Mouse (Mus musculus): ENCODE data around the gene Pdia6. TPM values are rescaled to one million over a fixed set of nuclear protein-coding genes. Genes with fewer than 3 reads are reported as not detected.

The Pdia6 gene
- total and polyA plus RNA-seq, 2 experiments from 2014 or later: 76.3 to 194 TPM

- no peaks in the 10 kb centered on the region for H3K9me3 ChIP-seq (ENCODE audit: low read length)
- H3K4me1 ChIP-seq (ENCODE audit: insufficient read depth, low read length): peaks cover 3% of the 10 kb centered on the region; the same call in 1 of the 2 replicates
- H3K9ac ChIP-seq (replicated peaks; ENCODE audit: low read length): no peak overlapping the region
- H3K4me2 ChIP-seq (ENCODE audit: low read depth, low read length): no peak overlapping the region
- 54% methylated on average over 4 of the region's 4 CpGs for WGBS
- no peaks in the 10 kb centered on the region for H3K27me3 ChIP-seq (ENCODE audit: insufficient read depth, low read length)
- ATAC-seq: peak; percentile 74; the same call in 1 of the 2 replicates
- H3K27ac ChIP-seq: no peak overlapping the region
- H3K4me3 ChIP-seq (ENCODE audit: low read length): no peak overlapping the region
- no peaks in the 10 kb centered on the region for H3K36me3 ChIP-seq (ENCODE audit: insufficient read depth, low read length)
- no peak for TF ChIP-seq CTCF (IDR thresholded peaks at IDR 0.05; ENCODE audit: low read depth)
- peak; percentile 57 for DNase-seq (ENCODE audit: low spot score)
These were observed 38.4 kb upstream of the Pdia6 start for GRCm38 (mm10) chr12:17227903-17228302.

- no peaks in the 10 kb centered on the region for H3K9me3 ChIP-seq (ENCODE audit: low read length)
- no peaks in the 10 kb centered on the region for H3K27me3 ChIP-seq (ENCODE audit: insufficient read depth, low read length)
- H3K4me3 ChIP-seq (ENCODE audit: low read length): no peak overlapping the region
- no peak for ATAC-seq
- no peak for TF ChIP-seq CTCF (IDR thresholded peaks at IDR 0.05; ENCODE audit: low read depth)
- no peak overlapping the region for H3K9ac ChIP-seq (replicated peaks; ENCODE audit: low read length)
- H3K4me2 ChIP-seq (ENCODE audit: low read depth, low read length): no peak overlapping the region
- DNase-seq (ENCODE audit: low spot score): no peak
- H3K4me1 ChIP-seq (ENCODE audit: insufficient read depth, low read length): no peaks in the 10 kb centered on the region
- WGBS: 80% methylated on average over 5 of the region's 5 CpGs
- H3K36me3 ChIP-seq (ENCODE audit: insufficient read depth, low read length): no peaks in the 10 kb centered on the region
- no peak overlapping the region for H3K27ac ChIP-seq
These were observed 35.8 kb upstream of the Pdia6 start for GRCm38 (mm10) chr12:17230581-17230980.

- Histone ChIP-seq H3K36me3 (ENCODE audit: insufficient read depth, low read length) (no peaks in the 10 kb centered on the region), H3K27me3 (ENCODE audit: insufficient read depth, low read length) (no peaks in the 10 kb centered on the region), H3K27ac (no peak overlapping the region), H3K9me3 (ENCODE audit: low read length) (no peaks in the 10 kb centered on the region), H3K4me2 (ENCODE audit: low read depth, low read length) (no peak overlapping the region), H3K9ac (replicated peaks; ENCODE audit: low read length) (no peak overlapping the region), H3K4me1 (ENCODE audit: insufficient read depth, low read length) (no peaks in the 10 kb centered on the region), H3K4me3 (ENCODE audit: low read length) (no peak overlapping the region)
- ATAC-seq (no peak), DNase-seq (ENCODE audit: low spot score) (no peak)
- 84% methylated on average over 14 of the region's 14 CpGs for WGBS
- TF ChIP-seq CTCF (IDR thresholded peaks at IDR 0.05; ENCODE audit: low read depth): no peak
These were observed 34.8 kb upstream of the Pdia6 start for GRCm38 (mm10) chr12:17231513-17231912.

- TF ChIP-seq CTCF (IDR thresholded peaks at IDR 0.05; ENCODE audit: low read depth): no peak
- Histone ChIP-seq H3K9ac (replicated peaks; ENCODE audit: low read length) (no peak overlapping the region), H3K27me3 (ENCODE audit: insufficient read depth, low read length) (no peaks in the 10 kb centered on the region), H3K9me3 (ENCODE audit: low read length) (no peaks in the 10 kb centered on the region), H3K36me3 (ENCODE audit: insufficient read depth, low read length) (no peaks in the 10 kb centered on the region), H3K4me2 (ENCODE audit: low read depth, low read length) (no peak overlapping the region), H3K27ac (no peak overlapping the region), H3K4me3 (ENCODE audit: low read length) (no peak overlapping the region), H3K4me1 (ENCODE audit: insufficient read depth, low read length) (no peaks in the 10 kb centered on the region)
- DNase-seq (ENCODE audit: low spot score) (no peak), ATAC-seq (peak; percentile 68)
- 37% methylated on average over 11 of the region's 11 CpGs for WGBS
These were observed 30.6 kb upstream of the Pdia6 start for GRCm38 (mm10) chr12:17235535-17236313.

GRCm38 (mm10) chr12:17238588-17239427 is 27.5 kb upstream of the Pdia6 start:
- Histone ChIP-seq H3K4me1 (ENCODE audit: insufficient read depth, low read length) (no peaks in the 10 kb centered on the region), H3K4me3 (ENCODE audit: low read length) (no peak overlapping the region), H3K4me2 (ENCODE audit: low read depth, low read length) (no peak overlapping the region), H3K36me3 (ENCODE audit: insufficient read depth, low read length) (no peaks in the 10 kb centered on the region), H3K9ac (replicated peaks; ENCODE audit: low read length) (no peak overlapping the region), H3K27me3 (ENCODE audit: insufficient read depth, low read length) (no peaks in the 10 kb centered on the region), H3K9me3 (ENCODE audit: low read length) (no peaks in the 10 kb centered on the region), H3K27ac (no peak overlapping the region)
- DNase-seq (ENCODE audit: low spot score) (peak; percentile 37), ATAC-seq (peak; percentile 61)
- WGBS: 48% methylated on average over 12 of the region's 12 CpGs
- TF ChIP-seq CTCF (IDR thresholded peaks at IDR 0.05; ENCODE audit: low read depth): 0 out of 2 replicates have a peak, but pooled peaks have one; percentile 2

- Histone ChIP-seq H3K4me2 (ENCODE audit: low read depth, low read length) (no peak overlapping the region), H3K36me3 (ENCODE audit: insufficient read depth, low read length) (no peaks in the 10 kb centered on the region), H3K27me3 (ENCODE audit: insufficient read depth, low read length) (no peaks in the 10 kb centered on the region), H3K9me3 (ENCODE audit: low read length) (no peaks in the 10 kb centered on the region), H3K4me1 (ENCODE audit: insufficient read depth, low read length) (no peaks in the 10 kb centered on the region), H3K4me3 (ENCODE audit: low read length) (no peak overlapping the region), H3K27ac (no peak overlapping the region), H3K9ac (replicated peaks; ENCODE audit: low read length) (no peak overlapping the region)
- TF ChIP-seq CTCF (IDR thresholded peaks at IDR 0.05; ENCODE audit: low read depth): no peak
- ATAC-seq (no peak), DNase-seq (ENCODE audit: low spot score) (no peak)
These were observed 27.0 kb upstream of the Pdia6 start for GRCm38 (mm10) chr12:17239428-17239688.

GRCm38 (mm10) chr12:17241016-17241415 is 25.3 kb upstream of the Pdia6 start:
- H3K9ac ChIP-seq (replicated peaks; ENCODE audit: low read length): no peak overlapping the region
- 73% methylated on average over 2 of the region's 2 CpGs for WGBS
- no peak overlapping the region for H3K4me2 ChIP-seq (ENCODE audit: low read depth, low read length)
- TF ChIP-seq CTCF (IDR thresholded peaks at IDR 0.05; ENCODE audit: low read depth): no peak
- no peaks in the 10 kb centered on the region for H3K27me3 ChIP-seq (ENCODE audit: insufficient read depth, low read length)
- DNase-seq (ENCODE audit: low spot score): no peak
- H3K36me3 ChIP-seq (ENCODE audit: insufficient read depth, low read length): no peaks in the 10 kb centered on the region
- no peaks in the 10 kb centered on the region for H3K4me1 ChIP-seq (ENCODE audit: insufficient read depth, low read length)
- no peaks in the 10 kb centered on the region for H3K9me3 ChIP-seq (ENCODE audit: low read length)
- no peak overlapping the region for H3K4me3 ChIP-seq (ENCODE audit: low read length)
- no peak for ATAC-seq
- H3K27ac ChIP-seq: no peak overlapping the region

Measured in hindbrain, postnatal 0 days (tissue).